Mouse (Mus musculus): ENCODE measurements around the gene H2-M10.4. TPM values are rescaled to one million over a fixed set of nuclear protein-coding genes. Genes with fewer than 3 reads are reported as not detected.
"Not testable (repeated sequence)": the region's sequence is repeated elsewhere in the genome, so short reads cannot be mapped to it uniquely, and the experiment has no call there.

Gene H2-M10.4
- polyA plus RNA-seq (2014; fragmentation: Nextera tagmentation; extraction: Ambion mirVana): not detected in 2 replicates

GRCm38 (mm10) chr17:36462234-36462633 is at the start of gene H2-M10.4:
H2-M10.4 (minus strand) TSS chr17:36462334.
- H3K4me1 ChIP-seq (replicated peaks; ENCODE audit: control insufficient read depth, insufficient read depth, low read length): no peaks in the 10 kb centered on the region
- DNase-seq (ENCODE audit: low spot score) (no peak), ATAC-seq (replicated peaks; ENCODE audit: low FRiP score) (no peak)
- H3K27me3 ChIP-seq (ENCODE audit: control insufficient read depth, insufficient read depth, low read length): no peaks in the 10 kb centered on the region
- no peak within 1 kb of the TSS for H3K9ac ChIP-seq (ENCODE audit: low read length)
- H3K4me2 ChIP-seq (ENCODE audit: low read depth, low read length, severe bottlenecking): no peak within 1 kb of the TSS
- WGBS: 93% methylated on average over 7 of the region's 7 CpGs
- no peak within 1 kb of the TSS for H3K4me3 ChIP-seq (ENCODE audit: low read depth, low read length)
- no peaks in the 10 kb centered on the region for H3K9me3 ChIP-seq (ENCODE audit: control insufficient read depth, low read length)
- no peaks in the 10 kb centered on the region for H3K36me3 ChIP-seq (ENCODE audit: control insufficient read depth, insufficient read depth, low read length)
- H3K27ac ChIP-seq (ENCODE audit: low read depth, low read length): no peak within 1 kb of the TSS

GRCm38 (mm10) chr17:36503910-36504309 is 41.8 kb upstream of the H2-M10.4 start:
- Histone ChIP-seq H3K27ac (ENCODE audit: low read depth, low read length) (no peak overlapping the region), H3K36me3 (ENCODE audit: control insufficient read depth, insufficient read depth, low read length) (no peaks in the 10 kb centered on the region), H3K4me3 (ENCODE audit: low read depth, low read length) (no peak overlapping the region), H3K4me1 (replicated peaks; ENCODE audit: control insufficient read depth, insufficient read depth, low read length) (no peaks in the 10 kb centered on the region), H3K9ac (ENCODE audit: low read length) (no peak overlapping the region), H3K27me3 (ENCODE audit: control insufficient read depth, insufficient read depth, low read length) (no peaks in the 10 kb centered on the region), H3K9me3 (ENCODE audit: control insufficient read depth, low read length) (no peaks in the 10 kb centered on the region), H3K4me2 (ENCODE audit: low read depth, low read length, severe bottlenecking) (no peak overlapping the region)
- no peak for ATAC-seq (replicated peaks; ENCODE audit: low FRiP score)
- no peak for DNase-seq (ENCODE audit: low spot score)

GRCm38 (mm10) chr17:36500435-36500834 is 38.3 kb upstream of the H2-M10.4 start:
- ATAC-seq (replicated peaks; ENCODE audit: low FRiP score): no peak
- WGBS: 57% methylated on average over 1 of the region's 1 CpGs
- H3K9me3 ChIP-seq (ENCODE audit: control insufficient read depth, low read length): no peaks in the 10 kb centered on the region

GRCm38 (mm10) chr17:36488181-36488580 is 26.0 kb upstream of the H2-M10.4 start:
- H3K9me3 ChIP-seq (ENCODE audit: control insufficient read depth, low read length); H3K4me1 ChIP-seq (replicated peaks; ENCODE audit: control insufficient read depth, insufficient read depth, low read length); ATAC-seq (replicated peaks; ENCODE audit: low FRiP score); H3K4me2 ChIP-seq (ENCODE audit: low read depth, low read length, severe bottlenecking); H3K27me3 ChIP-seq (ENCODE audit: control insufficient read depth, insufficient read depth, low read length); H3K36me3 ChIP-seq (ENCODE audit: control insufficient read depth, insufficient read depth, low read length); H3K4me3 ChIP-seq (ENCODE audit: low read depth, low read length); H3K27ac ChIP-seq (ENCODE audit: low read depth, low read length); DNase-seq (ENCODE audit: low spot score); H3K9ac ChIP-seq (ENCODE audit: low read length): not testable (repeated sequence)
- 95% methylated on average over 16 of the region's 16 CpGs for WGBS

More at GRCm38 (mm10) chr17:36500435-36500834, 38.3 kb upstream of the H2-M10.4 start:
- Histone ChIP-seq H3K27ac (ENCODE audit: low read depth, low read length) (no peak overlapping the region), H3K4me3 (ENCODE audit: low read depth, low read length) (no peak overlapping the region), H3K9ac (ENCODE audit: low read length) (no peak overlapping the region), H3K27me3 (ENCODE audit: control insufficient read depth, insufficient read depth, low read length) (no peaks in the 10 kb centered on the region), H3K4me2 (ENCODE audit: low read depth, low read length, severe bottlenecking) (no peak overlapping the region), H3K36me3 (ENCODE audit: control insufficient read depth, insufficient read depth, low read length) (no peaks in the 10 kb centered on the region), H3K4me1 (replicated peaks; ENCODE audit: control insufficient read depth, insufficient read depth, low read length) (no peaks in the 10 kb centered on the region)
- DNase-seq (ENCODE audit: low spot score): no peak

GRCm38 (mm10) chr17:36486687-36487230 is 24.6 kb upstream of the H2-M10.4 start:
- Histone ChIP-seq H3K4me2 (ENCODE audit: low read depth, low read length, severe bottlenecking) (no peak overlapping the region), H3K27ac (ENCODE audit: low read depth, low read length) (no peak overlapping the region), H3K27me3 (ENCODE audit: control insufficient read depth, insufficient read depth, low read length) (no peaks in the 10 kb centered on the region), H3K4me3 (ENCODE audit: low read depth, low read length) (no peak overlapping the region), H3K9ac (ENCODE audit: low read length) (no peak overlapping the region), H3K4me1 (replicated peaks; ENCODE audit: control insufficient read depth, insufficient read depth, low read length) (no peaks in the 10 kb centered on the region), H3K9me3 (ENCODE audit: control insufficient read depth, low read length) (no peaks in the 10 kb centered on the region), H3K36me3 (ENCODE audit: control insufficient read depth, insufficient read depth, low read length) (no peaks in the 10 kb centered on the region)
- 73% methylated on average over 1 of the region's 1 CpGs for WGBS
- DNase-seq (ENCODE audit: low spot score) (no peak), ATAC-seq (replicated peaks; ENCODE audit: low FRiP score) (no peak)

GRCm38 (mm10) chr17:36483865-36484264 is 21.7 kb upstream of the H2-M10.4 start:
- H3K9ac ChIP-seq (ENCODE audit: low read length): no peak overlapping the region
- DNase-seq (ENCODE audit: low spot score): no peak
- WGBS: 85% methylated on average over 3 of the region's 3 CpGs

GRCm38 (mm10) chr17:36456260-36456659 is 5.9 kb downstream of the H2-M10.4 start:
- ATAC-seq (replicated peaks; ENCODE audit: low FRiP score) (no peak), DNase-seq (ENCODE audit: low spot score) (no peak)
- no peaks in the 10 kb centered on the region for H3K4me1 ChIP-seq (replicated peaks; ENCODE audit: control insufficient read depth, insufficient read depth, low read length)
- no peaks in the 10 kb centered on the region for H3K27me3 ChIP-seq (ENCODE audit: control insufficient read depth, insufficient read depth, low read length)
- no peak overlapping the region for H3K4me2 ChIP-seq (ENCODE audit: low read depth, low read length, severe bottlenecking)
- H3K36me3 ChIP-seq (ENCODE audit: control insufficient read depth, insufficient read depth, low read length): no peaks in the 10 kb centered on the region
- H3K9me3 ChIP-seq (ENCODE audit: control insufficient read depth, low read length): no peaks in the 10 kb centered on the region
- H3K9ac ChIP-seq (ENCODE audit: low read length): no peak overlapping the region
- no peak overlapping the region for H3K27ac ChIP-seq (ENCODE audit: low read depth, low read length)
- 82% methylated on average over 4 of the region's 4 CpGs for WGBS
- no peak overlapping the region for H3K4me3 ChIP-seq (ENCODE audit: low read depth, low read length)

More at GRCm38 (mm10) chr17:36483865-36484264, 21.7 kb upstream of the H2-M10.4 start:
- Histone ChIP-seq H3K4me1 (replicated peaks; ENCODE audit: control insufficient read depth, insufficient read depth, low read length) (no peaks in the 10 kb centered on the region), H3K4me3 (ENCODE audit: low read depth, low read length) (no peak overlapping the region), H3K36me3 (ENCODE audit: control insufficient read depth, insufficient read depth, low read length) (no peaks in the 10 kb centered on the region), H3K27me3 (ENCODE audit: control insufficient read depth, insufficient read depth, low read length) (no peaks in the 10 kb centered on the region), H3K27ac (ENCODE audit: low read depth, low read length) (no peak overlapping the region), H3K4me2 (ENCODE audit: low read depth, low read length, severe bottlenecking) (no peak overlapping the region), H3K9me3 (ENCODE audit: control insufficient read depth, low read length) (no peaks in the 10 kb centered on the region)
- ATAC-seq (replicated peaks; ENCODE audit: low FRiP score): no peak

GRCm38 (mm10) chr17:36431411-36431810 is 30.7 kb downstream of the H2-M10.4 start:
- H3K9me3 ChIP-seq (ENCODE audit: control insufficient read depth, low read length): no peaks in the 10 kb centered on the region
- 86% methylated on average over 2 of the region's 2 CpGs for WGBS
- no peak for ATAC-seq (replicated peaks; ENCODE audit: low FRiP score)

GRCm38 (mm10) chr17:36418091-36418754 is 43.9 kb downstream of the H2-M10.4 start:
- H3K36me3 ChIP-seq (ENCODE audit: control insufficient read depth, insufficient read depth, low read length): no peaks in the 10 kb centered on the region
- H3K4me2 ChIP-seq (ENCODE audit: low read depth, low read length, severe bottlenecking): no peak overlapping the region
- H3K4me1 ChIP-seq (replicated peaks; ENCODE audit: control insufficient read depth, insufficient read depth, low read length): no peaks in the 10 kb centered on the region
- no peak overlapping the region for H3K4me3 ChIP-seq (ENCODE audit: low read depth, low read length)
- ATAC-seq (replicated peaks; ENCODE audit: low FRiP score) (no peak; the same call in 1 of the 2 replicates), DNase-seq (ENCODE audit: low spot score) (no peak)
- H3K9ac ChIP-seq (ENCODE audit: low read length): no peak overlapping the region
- no peaks in the 10 kb centered on the region for H3K9me3 ChIP-seq (ENCODE audit: control insufficient read depth, low read length)
- no peaks in the 10 kb centered on the region for H3K27me3 ChIP-seq (ENCODE audit: control insufficient read depth, insufficient read depth, low read length)
- 25% methylated on average over 4 of the region's 4 CpGs for WGBS
- no peak overlapping the region for H3K27ac ChIP-seq (ENCODE audit: low read depth, low read length)

More at GRCm38 (mm10) chr17:36431411-36431810, 30.7 kb downstream of the H2-M10.4 start:
- H3K36me3 ChIP-seq (ENCODE audit: control insufficient read depth, insufficient read depth, low read length): no peaks in the 10 kb centered on the region
- no peak overlapping the region for H3K9ac ChIP-seq (ENCODE audit: low read length)
- H3K4me1 ChIP-seq (replicated peaks; ENCODE audit: control insufficient read depth, insufficient read depth, low read length): no peaks in the 10 kb centered on the region
- H3K4me2 ChIP-seq (ENCODE audit: low read depth, low read length, severe bottlenecking): no peak overlapping the region
- H3K27ac ChIP-seq (ENCODE audit: low read depth, low read length): no peak overlapping the region
- no peaks in the 10 kb centered on the region for H3K27me3 ChIP-seq (ENCODE audit: control insufficient read depth, insufficient read depth, low read length)
- H3K4me3 ChIP-seq (ENCODE audit: low read depth, low read length): no peak overlapping the region
- DNase-seq (ENCODE audit: low spot score): no peak
